Comparison of ENCODE assay signal across 10 mouse cellular contexts in the genomic region with DNA sequence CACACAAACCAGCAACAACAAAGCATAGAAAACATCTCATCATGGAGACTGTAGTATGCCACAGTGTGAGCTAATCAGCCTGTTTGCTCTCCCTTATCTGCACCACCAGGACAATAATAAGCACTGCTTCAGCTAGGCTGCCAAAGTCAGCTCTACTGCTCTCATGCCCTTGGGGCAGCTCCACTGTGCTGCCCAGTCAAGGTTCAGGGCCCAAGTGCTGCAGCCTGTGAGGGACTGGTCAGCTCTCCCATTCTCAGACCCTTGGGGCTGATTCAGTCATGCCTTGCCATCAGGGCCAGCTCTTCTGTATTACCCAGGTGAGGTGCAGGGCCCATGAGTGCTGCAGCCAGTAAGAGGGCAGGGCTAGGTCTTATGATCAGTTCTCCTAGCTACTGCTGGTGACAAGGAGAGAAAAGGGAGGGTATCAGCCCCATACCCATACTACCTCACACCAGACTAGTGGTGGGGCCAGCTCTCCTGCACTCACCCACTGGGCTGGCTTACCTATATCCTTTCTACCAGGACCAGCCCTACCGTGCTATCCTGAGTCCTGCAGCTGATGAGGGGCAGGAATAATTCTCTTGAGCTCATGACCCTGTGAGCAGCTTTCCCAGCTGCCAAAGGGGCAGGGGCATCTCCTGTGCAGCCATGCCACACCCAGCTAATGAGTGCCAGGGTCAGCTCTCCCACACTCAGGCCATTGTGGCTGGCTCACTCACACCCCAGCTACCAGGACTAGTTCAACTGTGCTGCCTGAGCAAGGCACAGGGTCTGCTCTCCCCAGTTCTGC. TPM values are rescaled to one million over a fixed set of nuclear protein-coding genes. Genes with fewer than 3 reads are reported as not detected.
DNase-seq lines count a peak whose midpoint lies in the region; ATAC-seq and TF ChIP-seq lines count a peak whose summit lies in the region.
"Had no signal": no experiment of that assay in that cellular context is flagged by ENCODE, and none has a peak within 500 bp of the region (broad histone marks: within the 10 kb centered on the region; RNA-seq: fewer than 3 reads in every experiment).

No protein-coding gene starts in this region.

- H3K79me2 ChIP-seq in heart, adult 2 months (replicated peaks; ENCODE audit: control insufficient read depth, insufficient read depth, low read length) = peaks cover 10% of the 10 kb centered on the region

- H3K4me3 ChIP-seq in heart, adult 2 months = no peak overlapping the region
- no peak overlapping the region for H3K4me3 ChIP-seq in intestine, embryonic 14.5 days (ENCODE audit: low read depth, low read length)
- no peak overlapping the region for H3K4me3 ChIP-seq in stomach, embryonic 14.5 days (ENCODE audit: low read depth, low read length)
- H3K4me3 ChIP-seq: forebrain, embryonic 15.5 days had no signal

- TF ChIP-seq CTCF in heart, adult 2 months (IDR thresholded peaks at IDR 0.05) = 0 out of 2 replicates have a peak, but pooled peaks have one; percentile 6

- TF ChIP-seq EP300 in heart, adult 2 months (IDR thresholded peaks at IDR 0.05; ENCODE audit: insufficient read depth, low read depth, low read length) = 0 out of 2 replicates have a peak, but pooled peaks have one; percentile 14

- no peak overlapping the region for H3K4me2 ChIP-seq in intestine, embryonic 14.5 days (ENCODE audit: low read length)
- H3K4me2 ChIP-seq in stomach, embryonic 14.5 days (replicated peaks; ENCODE audit: low read depth, low read length) = no peak overlapping the region
- H3K4me2 ChIP-seq: forebrain, embryonic 15.5 days had no signal

- ATAC-seq in intestine, embryonic 14.5 days (replicated peaks; ENCODE audit: low FRiP score, low TSS enrichment, low read depth) = peak; percentile 50; the same call in 1 of the 2 replicates
- peak; percentile 20; the same call in 1 of the 2 replicates for ATAC-seq in stomach, embryonic 14.5 days (ENCODE audit: insufficient number of reproducible peaks, insufficient read depth, low FRiP score, low read depth)
- ATAC-seq: forebrain, embryonic 15.5 days had no signal

- TF ChIP-seq POLR2A in heart, adult 2 months (IDR thresholded peaks at IDR 0.05; ENCODE audit: insufficient read depth, low read depth, low read length) = 0 out of 2 replicates have a peak, but pooled peaks have one; percentile 5

- peak in 1 of 2 experiments; percentile 61 for DNase-seq in heart, adult 2 months
- DNase-seq in heart, adult 8-10 months (ENCODE audit: low spot score) = no peak
- DNase-seq in ovary, adult 18-20 months (ENCODE audit: low spot score) = peak; percentile 71
- no peak for DNase-seq in ovary, postnatal 10 days (ENCODE audit: low spot score)
- no peak for DNase-seq in intestine, embryonic 14.5 days (ENCODE audit: low spot score)
- DNase-seq in left cerebral cortex, adult 8-10 months (ENCODE audit: low spot score in 2 of 2) = no peak
- no peak for DNase-seq in gastrocnemius, adult 18-20 months (ENCODE audit: low spot score)

- no peaks in the 10 kb centered on the region for H3K9me3 ChIP-seq in intestine, embryonic 14.5 days (ENCODE audit: control insufficient read depth, low read length)
- no peaks in the 10 kb centered on the region for H3K9me3 ChIP-seq in stomach, embryonic 14.5 days (ENCODE audit: control insufficient read depth, low read depth, low read length)
- H3K9me3 ChIP-seq: forebrain, embryonic 15.5 days had no signal

- H3K36me3 ChIP-seq in heart, adult 2 months (ENCODE audit: control insufficient read depth, insufficient read depth, low read length) = peaks cover 72% of the 10 kb centered on the region
- peaks cover 27% of the 10 kb centered on the region; the same call in 1 of the 2 replicates for H3K36me3 ChIP-seq in intestine, embryonic 14.5 days (ENCODE audit: control insufficient read depth, insufficient read depth, low read length)
- peaks cover 14% of the 10 kb centered on the region; the same call in 1 of the 2 replicates for H3K36me3 ChIP-seq in stomach, embryonic 14.5 days (ENCODE audit: control insufficient read depth, insufficient read depth, low read length)

- H3K27me3 ChIP-seq in heart, adult 2 months (ENCODE audit: control insufficient read depth, insufficient read depth, low read length) = no peaks in the 10 kb centered on the region
- H3K27me3 ChIP-seq in intestine, embryonic 14.5 days (replicated peaks; ENCODE audit: control insufficient read depth, insufficient read depth, low read length) = no peaks in the 10 kb centered on the region
- no peaks in the 10 kb centered on the region for H3K27me3 ChIP-seq in stomach, embryonic 14.5 days (ENCODE audit: control insufficient read depth, insufficient read depth, low read length)
- H3K27me3 ChIP-seq: forebrain, embryonic 15.5 days had no signal

- intact Hi-C loops in heart, adult 2 months (cut with DNase I) = loop anchor here (5.0 kb wide), 1 partner anchor 37 kb away; no protein-coding TSS in a partner anchor

- peak overlapping the region; percentile 74 for H3K27ac ChIP-seq in heart, adult 2 months
- H3K27ac ChIP-seq in intestine, embryonic 14.5 days (ENCODE audit: low read depth) = no peak overlapping the region
- H3K27ac ChIP-seq in stomach, embryonic 14.5 days (ENCODE audit: low read length) = peak overlapping the region; percentile 10; the same call in 1 of the 2 replicates
- H3K27ac ChIP-seq: forebrain, embryonic 15.5 days; macrophage had no signal

- WGBS in heart, adult 2 months = 7% methylated on average over 1 of the region's 1 CpGs
- 43% methylated on average over 1 of the region's 1 CpGs for WGBS in intestine, embryonic 14.5 days
- WGBS in stomach, embryonic 14.5 days = 63% methylated on average over 1 of the region's 1 CpGs

- H3K9ac ChIP-seq in heart, adult 2 months (ENCODE audit: low read depth, low read length) = no peak overlapping the region
- H3K9ac ChIP-seq in intestine, embryonic 14.5 days (ENCODE audit: low read length) = no peak overlapping the region
- no peak overlapping the region for H3K9ac ChIP-seq in stomach, embryonic 14.5 days (replicated peaks; ENCODE audit: low read depth, low read length)
- H3K9ac ChIP-seq: forebrain, embryonic 15.5 days had no signal

- H3K4me1 ChIP-seq in heart, adult 2 months (ENCODE audit: control insufficient read depth, insufficient read depth, low read length) = peaks cover 39% of the 10 kb centered on the region
- peaks cover 17% of the 10 kb centered on the region for H3K4me1 ChIP-seq in intestine, embryonic 14.5 days (replicated peaks; ENCODE audit: control insufficient read depth, insufficient read depth, low read length)
- H3K4me1 ChIP-seq in stomach, embryonic 14.5 days (ENCODE audit: control insufficient read depth, insufficient read depth, low read length) = peaks cover 9% of the 10 kb centered on the region; the same call in 1 of the 2 replicates

RNA-seq across cellular contexts. Expression of a gene that starts 18.2 kb away (rescaled TPM):
- total RNA-seq in heart, adult 2 months (2021) = 100 to 1,000 TPM; 142 to 163 TPM
- polyA plus RNA-seq in heart, adult 2 months (2012; rRNA removed) = 68.0 and 89.8 TPM in 2 replicates
- 100 to 1,000 TPM; 111 to 152 (median 125) TPM for total RNA-seq in heart, adult 8-10 months (2022)
- 38.3 and 38.8 TPM in 2 replicates for polyA plus RNA-seq in intestine, embryonic 14.5 days (2014; fragmentation: Nextera tagmentation; extraction: Ambion mirVana)
- 37.2 and 40.3 TPM in 2 replicates for polyA plus RNA-seq in stomach, embryonic 14.5 days (2014; fragmentation: Nextera tagmentation; extraction: Ambion mirVana)
- total RNA-seq in left cerebral cortex, adult 8-10 months (2022) = 100 to 1,000 TPM; 105 to 111 (median 109) TPM
- total RNA-seq in gastrocnemius, adult 18-20 months (2021) = 10 to 100 TPM; 45.3 to 58.3 TPM
